Mouse (Mus musculus): ENCODE data around the gene Zp1. TPM values are rescaled to one million over a fixed set of nuclear protein-coding genes. Genes with fewer than 3 reads are reported as not detected.
A peak's percentile ranks its signal among the peaks of the same experiment; 100 is the strongest.

Zp1 gene
- total RNA-seq, 1 experiment: 0.09 TPM

DNA sequence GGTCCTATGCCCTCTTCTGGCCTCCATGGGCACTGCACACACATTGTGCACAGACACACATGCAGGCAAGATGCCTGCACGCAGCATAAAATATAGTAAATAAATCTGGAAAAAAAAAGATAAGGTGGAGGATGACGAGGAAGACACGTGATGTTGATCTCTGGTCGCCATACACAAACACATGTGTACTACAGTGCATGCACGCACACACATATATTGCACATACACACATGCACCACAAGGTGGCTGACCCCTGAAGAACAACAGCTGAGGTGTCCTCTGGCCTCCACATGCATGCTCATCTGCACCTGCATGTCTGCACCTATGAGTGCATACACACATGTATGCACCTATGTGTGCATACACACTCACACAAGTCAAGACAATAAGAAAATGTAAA lies 15.6 kb upstream of the Zp1 start:
- in situ Hi-C loops (cut with MboI; ENCODE audit: low sequenced_read_pairs in 2 of 2, unreplicated experiment in 2 of 2): no loop called here
- Histone ChIP-seq H3K4me3 (ENCODE audit: insufficient read depth in 1 of 2, low read depth in 1 of 2, low read length in 2 of 2, poor library complexity in 1 of 2, severe bottlenecking in 1 of 2) (no peak overlapping the region), H3K9ac (ENCODE audit: insufficient read depth, low read depth, low read length, poor library complexity, severe bottlenecking) (no peak overlapping the region), H3K9me3 (ENCODE audit: control insufficient read depth, insufficient read depth, low read depth, low read length) (no peaks in the 10 kb centered on the region), H3K36me3 (ENCODE audit: control insufficient read depth, insufficient read depth, low read length, poor library complexity, severe bottlenecking) (no peaks in the 10 kb centered on the region), H3K4me1 (ENCODE audit: control insufficient read depth in 2 of 2, insufficient read depth in 2 of 2, low read length in 2 of 2, poor library complexity in 1 of 2) (peaks cover 0 to 10% of the 10 kb centered on the region in 2 experiments; a peak in 2 of 4 replicates), H3K27ac (ENCODE audit: insufficient read depth, low read depth, low read length, poor library complexity, severe bottlenecking) (no peak overlapping the region)
- DNase-seq (ENCODE audit: low read depth, low spot score): no peak
- TF ChIP-seq ZNF384 (IDR thresholded peaks at IDR 0.05; ENCODE audit: low read depth, low read length) (no peak), MAFK (IDR thresholded peaks at IDR 0.05; ENCODE audit: insufficient read depth, low read depth, low read length) (no peak), ZC3H11A (IDR thresholded peaks at IDR 0.05; ENCODE audit: borderline replicate concordance, low read depth, low read length) (peak; percentile 28; the same call in 1 of the 2 replicates), HCFC1 (IDR thresholded peaks at IDR 0.05; ENCODE audit: borderline replicate concordance, insufficient read depth, low read length) (no peak)

DNA sequence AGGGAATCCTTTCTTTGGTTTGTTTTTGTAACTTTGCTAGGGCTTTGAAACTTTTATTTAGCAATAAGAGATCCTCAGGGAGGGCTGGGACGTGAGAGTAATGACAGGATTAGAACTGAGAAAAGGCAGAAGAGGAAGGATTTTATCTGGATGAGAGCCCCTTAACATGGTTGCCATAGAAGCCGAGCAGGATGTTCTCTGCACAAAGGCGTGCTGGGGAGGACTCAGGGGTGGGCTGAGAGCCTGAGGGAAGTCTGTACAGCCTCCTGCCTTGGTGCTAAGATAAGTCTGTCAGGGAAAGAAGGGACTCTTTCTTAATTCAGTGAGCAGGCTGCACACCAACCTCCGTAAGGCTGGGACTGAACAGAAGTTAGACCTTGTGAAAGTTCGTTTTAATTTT lies 14.6 kb upstream of the Zp1 start:
- no peaks in the 10 kb centered on the region for H3K9me3 ChIP-seq (ENCODE audit: control insufficient read depth, insufficient read depth, low read depth, low read length)
- no peak overlapping the region for H3K9ac ChIP-seq (ENCODE audit: insufficient read depth, low read depth, low read length, poor library complexity, severe bottlenecking)
- DNase-seq (ENCODE audit: low read depth, low spot score): no peak
- H3K36me3 ChIP-seq (ENCODE audit: control insufficient read depth, insufficient read depth, low read length, poor library complexity, severe bottlenecking): no peaks in the 10 kb centered on the region
- H3K27ac ChIP-seq (ENCODE audit: insufficient read depth, low read depth, low read length, poor library complexity, severe bottlenecking): no peak overlapping the region
- in situ Hi-C loops (cut with MboI; ENCODE audit: low sequenced_read_pairs in 2 of 2, unreplicated experiment in 2 of 2): no loop called here
- H3K4me1 ChIP-seq (ENCODE audit: control insufficient read depth in 2 of 2, insufficient read depth in 2 of 2, low read length in 2 of 2, poor library complexity in 1 of 2): peaks cover 0 to 2% of the 10 kb centered on the region in 2 experiments; a peak in 2 of 4 replicates
- no peak overlapping the region for H3K4me3 ChIP-seq (ENCODE audit: insufficient read depth in 1 of 2, low read depth in 1 of 2, low read length in 2 of 2, poor library complexity in 1 of 2, severe bottlenecking in 1 of 2)
- no peak for TF ChIP-seq CHD2 (IDR thresholded peaks at IDR 0.05; ENCODE audit: low read depth, low read length)
- no peak for TF ChIP-seq HCFC1 (IDR thresholded peaks at IDR 0.05; ENCODE audit: borderline replicate concordance, insufficient read depth, low read length)
- TF ChIP-seq ZC3H11A (IDR thresholded peaks at IDR 0.05; ENCODE audit: borderline replicate concordance, low read depth, low read length): no peak
- TF ChIP-seq MAFK (IDR thresholded peaks at IDR 0.05; ENCODE audit: insufficient read depth, low read depth, low read length): no peak
- TF ChIP-seq ZNF384 (IDR thresholded peaks at IDR 0.05; ENCODE audit: low read depth, low read length): no peak

DNA sequence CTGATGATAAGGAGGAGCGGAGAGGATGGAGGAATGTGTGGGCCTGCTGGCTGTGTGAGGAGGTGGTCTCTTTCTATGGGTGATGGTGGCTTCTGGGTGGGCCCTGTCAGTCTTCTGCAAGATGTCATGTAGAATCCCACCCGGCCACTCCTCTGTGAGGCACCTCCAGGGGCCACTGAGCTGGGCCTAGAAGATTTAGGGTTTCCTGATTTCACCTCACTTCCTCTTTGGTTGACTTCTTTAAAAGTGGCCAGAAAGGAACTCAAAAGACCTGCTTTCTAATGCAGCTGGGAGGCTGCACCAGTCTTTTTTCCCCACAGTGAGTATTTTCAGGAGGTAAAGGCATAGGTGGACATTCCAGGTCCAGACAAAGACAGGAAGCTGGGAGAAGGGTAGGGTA lies 10.2 kb upstream of the Zp1 start:
- H3K9ac ChIP-seq (ENCODE audit: insufficient read depth, low read depth, low read length, poor library complexity, severe bottlenecking): no peak overlapping the region
- TF ChIP-seq ZC3H11A (IDR thresholded peaks at IDR 0.05; ENCODE audit: borderline replicate concordance, low read depth, low read length): no peak
- TF ChIP-seq CHD2 (IDR thresholded peaks at IDR 0.05; ENCODE audit: low read depth, low read length): no peak
- no peak for TF ChIP-seq ZNF384 (IDR thresholded peaks at IDR 0.05; ENCODE audit: low read depth, low read length)
- no peak for TF ChIP-seq MAFK (IDR thresholded peaks at IDR 0.05; ENCODE audit: insufficient read depth, low read depth, low read length)
- no peak for TF ChIP-seq HCFC1 (IDR thresholded peaks at IDR 0.05; ENCODE audit: borderline replicate concordance, insufficient read depth, low read length)
- H3K36me3 ChIP-seq (ENCODE audit: control insufficient read depth, insufficient read depth, low read length, poor library complexity, severe bottlenecking): no peaks in the 10 kb centered on the region
- in situ Hi-C loops (cut with MboI; ENCODE audit: low sequenced_read_pairs in 2 of 2, unreplicated experiment in 2 of 2): no loop called here
- peaks cover 0 to 2% of the 10 kb centered on the region in 2 experiments; a peak in 1 of 4 replicates for H3K4me1 ChIP-seq (ENCODE audit: control insufficient read depth in 2 of 2, insufficient read depth in 2 of 2, low read length in 2 of 2, poor library complexity in 1 of 2)
- no peak overlapping the region for H3K4me3 ChIP-seq (ENCODE audit: insufficient read depth in 1 of 2, low read depth in 1 of 2, low read length in 2 of 2, poor library complexity in 1 of 2, severe bottlenecking in 1 of 2)
- no peak for DNase-seq (ENCODE audit: low read depth, low spot score)
- H3K9me3 ChIP-seq (ENCODE audit: control insufficient read depth, insufficient read depth, low read depth, low read length): no peaks in the 10 kb centered on the region
- no peak overlapping the region for H3K27ac ChIP-seq (ENCODE audit: insufficient read depth, low read depth, low read length, poor library complexity, severe bottlenecking)

DNA sequence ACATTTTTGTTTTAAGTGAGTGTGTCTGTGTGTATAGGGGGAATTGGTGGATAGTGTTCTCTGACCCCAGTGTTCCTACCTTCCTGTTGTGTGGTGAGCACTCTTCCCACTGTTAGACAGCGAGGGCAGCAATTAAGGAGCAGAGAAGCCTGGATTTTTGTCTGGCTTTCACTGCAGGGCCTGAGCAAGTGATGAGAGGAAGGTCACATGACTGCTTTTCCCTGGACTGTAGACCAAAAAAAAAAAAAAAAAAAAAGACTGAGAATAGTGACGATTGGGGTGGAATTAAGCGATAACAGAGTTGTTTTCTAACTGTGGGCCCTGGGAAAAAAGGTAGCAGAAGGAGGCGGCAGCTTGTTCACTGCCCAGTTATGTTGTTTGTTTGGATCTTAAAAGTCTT lies 6.2 kb upstream of the Zp1 start:
- Histone ChIP-seq H3K27ac (ENCODE audit: insufficient read depth, low read depth, low read length, poor library complexity, severe bottlenecking) (no peak overlapping the region), H3K9ac (ENCODE audit: insufficient read depth, low read depth, low read length, poor library complexity, severe bottlenecking) (no peak overlapping the region), H3K4me1 (ENCODE audit: control insufficient read depth in 2 of 2, insufficient read depth in 2 of 2, low read length in 2 of 2, poor library complexity in 1 of 2) (peaks cover 0 to 2% of the 10 kb centered on the region in 2 experiments; a peak in 1 of 4 replicates), H3K9me3 (ENCODE audit: control insufficient read depth, insufficient read depth, low read depth, low read length) (no peaks in the 10 kb centered on the region), H3K36me3 (ENCODE audit: control insufficient read depth, insufficient read depth, low read length, poor library complexity, severe bottlenecking) (no peaks in the 10 kb centered on the region), H3K4me3 (ENCODE audit: insufficient read depth in 1 of 2, low read depth in 1 of 2, low read length in 2 of 2, poor library complexity in 1 of 2, severe bottlenecking in 1 of 2) (no peak overlapping the region)
- TF ChIP-seq HCFC1 (IDR thresholded peaks at IDR 0.05; ENCODE audit: borderline replicate concordance, insufficient read depth, low read length): no peak
- peak; percentile 70; the same call in 1 of the 2 replicates for TF ChIP-seq ZNF384 (IDR thresholded peaks at IDR 0.05; ENCODE audit: low read depth, low read length)
- DNase-seq (ENCODE audit: low read depth, low spot score): no peak
- in situ Hi-C loops (cut with MboI; ENCODE audit: low sequenced_read_pairs in 2 of 2, unreplicated experiment in 2 of 2): no loop called here

DNA sequence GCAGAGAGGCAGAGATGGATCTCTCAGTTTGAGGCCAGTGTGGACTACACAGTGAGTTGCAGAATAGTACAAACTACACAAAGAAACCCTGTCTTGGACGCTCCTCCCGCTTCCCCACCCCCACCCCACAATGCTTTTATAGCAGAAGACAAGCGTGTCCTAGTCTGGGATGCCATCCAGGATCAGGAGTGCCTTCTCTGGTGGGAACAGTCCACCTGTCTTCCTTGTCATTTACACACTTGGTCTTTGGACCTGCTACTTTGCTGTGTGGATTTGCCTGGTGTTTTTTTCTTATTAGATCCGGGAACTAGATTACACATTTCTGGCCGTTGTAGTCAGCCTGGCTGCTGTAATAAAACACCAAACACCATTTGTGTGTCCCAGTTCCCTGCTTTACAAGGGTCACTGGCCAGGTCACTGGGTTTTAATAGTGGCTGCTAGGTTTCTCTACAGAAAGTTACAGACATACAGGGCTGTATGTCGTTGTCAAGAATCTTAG lies 5.7 kb upstream of the Zp1 start:
- H3K27ac ChIP-seq (ENCODE audit: insufficient read depth, low read depth, low read length, poor library complexity, severe bottlenecking): no peak overlapping the region
- H3K36me3 ChIP-seq (ENCODE audit: control insufficient read depth, insufficient read depth, low read length, poor library complexity, severe bottlenecking): no peaks in the 10 kb centered on the region
- in situ Hi-C loops (cut with MboI; ENCODE audit: low sequenced_read_pairs in 2 of 2, unreplicated experiment in 2 of 2): no loop called here
- H3K4me1 ChIP-seq (ENCODE audit: control insufficient read depth in 2 of 2, insufficient read depth in 2 of 2, low read length in 2 of 2, poor library complexity in 1 of 2): peaks cover 0 to 2% of the 10 kb centered on the region in 2 experiments; a peak in 1 of 4 replicates
- no peak overlapping the region for H3K9ac ChIP-seq (ENCODE audit: insufficient read depth, low read depth, low read length, poor library complexity, severe bottlenecking)
- no peaks in the 10 kb centered on the region for H3K9me3 ChIP-seq (ENCODE audit: control insufficient read depth, insufficient read depth, low read depth, low read length)
- TF ChIP-seq ZNF384 (IDR thresholded peaks at IDR 0.05; ENCODE audit: low read depth, low read length): no peak
- no peak for TF ChIP-seq ZC3H11A (IDR thresholded peaks at IDR 0.05; ENCODE audit: borderline replicate concordance, low read depth, low read length)
- TF ChIP-seq CHD2 (IDR thresholded peaks at IDR 0.05; ENCODE audit: low read depth, low read length): no peak
- TF ChIP-seq HCFC1 (IDR thresholded peaks at IDR 0.05; ENCODE audit: borderline replicate concordance, insufficient read depth, low read length): no peak
- TF ChIP-seq MAFK (IDR thresholded peaks at IDR 0.05; ENCODE audit: insufficient read depth, low read depth, low read length): no peak
- no peak for DNase-seq (ENCODE audit: low read depth, low spot score)
- H3K4me3 ChIP-seq (ENCODE audit: insufficient read depth in 1 of 2, low read depth in 1 of 2, low read length in 2 of 2, poor library complexity in 1 of 2, severe bottlenecking in 1 of 2): no peak overlapping the region

Data from ES-E14 (cell line).